Mouse (Mus musculus) adrenal gland, postnatal 36 days (tissue): ENCODE results near the gene Pla2g7. TPM values are rescaled to one million over a fixed set of nuclear protein-coding genes. Genes with fewer than 3 reads are reported as not detected.

Experiments used
- DNase-seq, 2 experiments: peaks; one replicate each; pipeline ENCODE4 v3.0.0; 2021; ENCODE audit warnings: mixed read lengths in 1 of 2
- total RNA-seq, 2 experiments: library from RNA; stranded (reverse); gene quantifications; 2 replicates each; pipeline ENCODE4 v1.2.3; 2021

Pla2g7 gene
- total RNA-seq, 2 experiments from 2014 or later, result 14.6 to 18.4 TPM

- DNase-seq, result no peak
Measured at GRCm38 (mm10) chr17:43646925-43647324, 79.0 kb downstream of the Pla2g7 start.

GRCm38 (mm10) chr17:43649641-43650436, 81.9 kb downstream of the Pla2g7 start:
- DNase-seq, result no peak

- no peak for DNase-seq
Measured at GRCm38 (mm10) chr17:43651314-43652046, 83.6 kb downstream of the Pla2g7 start.

Other genes starting within 250 kb of the Pla2g7 start
- gene Adgrf5, start 207.6 kb upstream of the Pla2g7 start, total RNA-seq, result 100 to 1,000 TPM in 1 of 2 experiments, 10 to 100 TPM in 1; 74.0 to 137 TPM
- gene Mep1a, start 65.3 kb upstream of the Pla2g7 start, total RNA-seq, result not detected
- not detected for gene Ankrd66, start 24.5 kb upstream of the Pla2g7 start, total RNA-seq
- not detected for gene Tdrd6, start 62.2 kb downstream of the Pla2g7 start, total RNA-seq
- gene Slc25a27, start 99.1 kb downstream of the Pla2g7 start, total RNA-seq, result 1 to 10 TPM; 2.1 to 3.9 TPM
- 1 to 10 TPM; 2.6 to 3.6 TPM for gene Cyp39a1, start 99.3 kb downstream of the Pla2g7 start, total RNA-seq
- gene Rcan2, start 233.3 kb downstream of the Pla2g7 start, total RNA-seq, result 1 to 10 TPM; 3.8 to 4.0 TPM